Mouse (Mus musculus): Measurements from ENCODE around the gene Kmt2e. TPM values are rescaled to one million over a fixed set of nuclear protein-coding genes. Genes with fewer than 3 reads are reported as not detected.
A peak's percentile ranks its signal among the peaks of the same experiment; 100 is the strongest.

The Kmt2e gene
- total RNA-seq, 2 experiments from 2014 or later: 101 to 102 TPM

DNA sequence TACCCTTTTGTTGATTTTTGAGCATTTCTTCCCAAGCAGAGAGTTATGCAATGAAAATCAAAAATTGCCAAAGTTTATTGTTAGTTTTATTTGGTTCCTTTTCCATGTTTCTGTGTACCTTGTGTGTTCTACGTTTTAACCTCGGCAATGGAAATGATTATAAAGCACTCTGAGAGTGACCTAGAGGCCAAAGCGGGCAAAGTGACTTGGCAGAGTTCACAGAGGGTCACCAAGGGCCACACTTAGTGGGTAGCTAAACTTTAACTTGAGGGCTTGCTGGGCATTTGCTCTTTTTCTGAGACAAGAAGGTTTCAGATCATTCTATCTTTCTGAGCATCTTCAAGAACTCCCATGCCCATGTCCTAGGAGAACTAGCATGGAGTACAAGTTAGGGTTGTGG is 37.5 kb upstream of the Kmt2e start:
- no peak overlapping the region for H3K4me3 ChIP-seq
- intact Hi-C loops (cut with DNase I): no loop called here
- H3K27ac ChIP-seq: no peak overlapping the region
- no peak for DNase-seq (ENCODE audit: extremely low spot score in 1 of 2, low spot score in 2 of 2)
- TF ChIP-seq CTCF (IDR thresholded peaks at IDR 0.05): no peak

DNA sequence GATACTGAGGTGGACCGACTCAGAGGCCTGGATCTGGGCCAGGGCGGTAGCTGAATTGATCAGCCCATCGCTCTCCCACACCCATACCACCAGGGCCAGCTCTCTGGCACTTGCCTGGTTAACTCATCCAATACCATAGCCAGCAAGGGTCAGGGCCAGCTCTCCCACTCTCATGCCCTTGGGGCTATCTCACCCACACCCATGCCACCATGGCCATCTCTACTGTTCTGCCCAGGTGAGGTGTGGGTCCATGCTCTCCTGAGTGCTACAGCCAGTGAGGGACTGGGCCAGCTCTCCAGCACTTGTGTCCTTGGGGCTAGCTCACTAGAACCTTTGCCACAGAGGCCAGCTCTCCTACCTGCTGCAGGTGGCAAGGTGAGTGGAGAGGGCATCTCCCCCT is 34.1 kb upstream of the Kmt2e start:
- intact Hi-C loops (cut with DNase I): no loop called here
- no peak for TF ChIP-seq CTCF (IDR thresholded peaks at IDR 0.05)
- no peak for DNase-seq (ENCODE audit: extremely low spot score in 1 of 2, low spot score in 2 of 2)
- Histone ChIP-seq H3K4me3 (no peak overlapping the region), H3K27ac (no peak overlapping the region)

DNA sequence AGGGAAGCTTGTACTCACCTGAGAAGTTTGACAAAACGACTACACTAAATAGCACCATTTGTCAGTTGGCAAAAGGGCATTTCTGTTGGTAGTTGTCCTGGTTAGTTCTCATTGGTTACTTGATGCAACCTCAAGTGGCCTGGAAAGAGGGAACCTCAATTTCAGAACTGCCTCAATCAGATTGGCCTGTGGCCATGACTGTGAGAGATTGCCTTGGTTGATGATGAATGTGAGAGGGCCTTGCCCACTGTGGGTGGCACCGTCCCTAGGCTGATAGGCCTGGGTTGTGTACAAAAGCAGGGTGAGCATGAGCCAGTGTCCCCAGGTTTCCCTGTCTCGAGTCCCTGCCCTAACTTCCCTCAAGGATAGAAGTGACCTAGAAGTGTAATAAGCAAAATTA is 33.4 kb upstream of the Kmt2e start:
- intact Hi-C loops (cut with DNase I): no loop called here
- no peak overlapping the region for H3K27ac ChIP-seq
- H3K4me3 ChIP-seq: no peak overlapping the region
- TF ChIP-seq CTCF (IDR thresholded peaks at IDR 0.05): no peak
- no peak for DNase-seq (ENCODE audit: extremely low spot score in 1 of 2, low spot score in 2 of 2)

DNA sequence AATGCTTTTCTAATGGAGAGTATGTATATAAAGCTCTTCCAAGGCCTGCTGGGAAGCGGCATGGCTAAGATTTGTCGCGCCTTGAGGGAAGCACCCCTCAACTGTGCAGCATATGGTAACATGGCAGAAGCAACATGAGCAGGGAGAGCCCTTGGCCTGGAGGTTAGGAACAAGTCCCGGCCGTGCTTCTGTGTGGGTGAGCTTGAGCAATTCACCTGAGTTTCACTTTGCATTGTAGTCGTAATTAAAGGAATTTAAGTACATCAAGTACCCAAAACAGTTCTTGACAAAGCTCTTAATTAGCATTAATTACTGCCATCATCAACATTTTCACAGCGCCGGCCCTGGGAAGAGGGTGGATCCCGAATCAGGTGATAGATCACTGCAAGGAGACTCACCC is 32.9 kb upstream of the Kmt2e start:
- TF ChIP-seq CTCF (IDR thresholded peaks at IDR 0.05): no peak
- intact Hi-C loops (cut with DNase I): no loop called here
- Histone ChIP-seq H3K4me3 (no peak overlapping the region), H3K27ac (no peak overlapping the region)
- no peak for DNase-seq (ENCODE audit: extremely low spot score in 1 of 2, low spot score in 2 of 2)

DNA sequence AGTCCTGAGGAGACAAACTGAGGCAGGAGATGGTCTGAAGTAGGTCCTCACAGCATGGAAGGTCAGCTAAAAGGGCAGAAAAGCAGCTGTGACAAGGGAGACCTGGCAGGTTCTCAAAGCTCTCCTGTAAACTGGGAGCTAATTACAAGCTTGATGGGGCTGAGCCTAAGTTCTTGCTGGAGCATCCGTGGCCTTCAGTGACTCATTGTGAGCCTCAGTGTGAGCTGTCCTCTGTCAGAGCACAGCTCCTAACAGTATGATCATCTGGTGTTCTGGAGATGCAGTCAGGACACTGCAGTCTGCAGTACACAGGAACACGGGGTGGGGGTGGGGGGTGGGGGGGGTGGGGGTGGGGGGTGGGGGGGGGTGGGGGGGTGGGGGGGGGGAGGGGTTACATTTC is 32.2 kb upstream of the Kmt2e start:
- DNase-seq (ENCODE audit: extremely low spot score in 1 of 2, low spot score in 2 of 2): no peak
- TF ChIP-seq CTCF (IDR thresholded peaks at IDR 0.05): no peak
- intact Hi-C loops (cut with DNase I): no loop called here
- Histone ChIP-seq H3K4me3 (no peak overlapping the region), H3K27ac (no peak overlapping the region)

DNA sequence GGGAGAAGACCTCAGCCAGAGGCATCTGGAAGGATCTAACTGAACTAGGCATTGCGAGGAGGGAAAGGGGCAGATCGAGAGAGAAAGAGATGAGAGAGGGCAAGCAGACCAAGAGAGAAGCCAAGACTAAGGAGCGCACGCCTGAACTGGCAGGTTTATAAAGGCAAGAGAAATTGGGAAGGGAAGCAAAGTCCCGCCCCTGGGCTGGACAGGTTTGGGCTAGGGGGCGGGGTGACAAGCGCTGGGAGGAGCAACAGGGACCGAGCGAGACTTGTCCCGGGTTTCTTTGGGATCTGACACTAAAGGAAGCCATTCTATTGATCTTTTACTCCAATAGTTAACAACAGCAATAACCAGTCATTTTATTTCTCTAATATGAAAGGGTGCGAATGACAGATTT is 31.1 kb upstream of the Kmt2e start:
- no peak for DNase-seq (ENCODE audit: extremely low spot score in 1 of 2, low spot score in 2 of 2)
- intact Hi-C loops (cut with DNase I): no loop called here
- TF ChIP-seq CTCF (IDR thresholded peaks at IDR 0.05): no peak

DNA sequence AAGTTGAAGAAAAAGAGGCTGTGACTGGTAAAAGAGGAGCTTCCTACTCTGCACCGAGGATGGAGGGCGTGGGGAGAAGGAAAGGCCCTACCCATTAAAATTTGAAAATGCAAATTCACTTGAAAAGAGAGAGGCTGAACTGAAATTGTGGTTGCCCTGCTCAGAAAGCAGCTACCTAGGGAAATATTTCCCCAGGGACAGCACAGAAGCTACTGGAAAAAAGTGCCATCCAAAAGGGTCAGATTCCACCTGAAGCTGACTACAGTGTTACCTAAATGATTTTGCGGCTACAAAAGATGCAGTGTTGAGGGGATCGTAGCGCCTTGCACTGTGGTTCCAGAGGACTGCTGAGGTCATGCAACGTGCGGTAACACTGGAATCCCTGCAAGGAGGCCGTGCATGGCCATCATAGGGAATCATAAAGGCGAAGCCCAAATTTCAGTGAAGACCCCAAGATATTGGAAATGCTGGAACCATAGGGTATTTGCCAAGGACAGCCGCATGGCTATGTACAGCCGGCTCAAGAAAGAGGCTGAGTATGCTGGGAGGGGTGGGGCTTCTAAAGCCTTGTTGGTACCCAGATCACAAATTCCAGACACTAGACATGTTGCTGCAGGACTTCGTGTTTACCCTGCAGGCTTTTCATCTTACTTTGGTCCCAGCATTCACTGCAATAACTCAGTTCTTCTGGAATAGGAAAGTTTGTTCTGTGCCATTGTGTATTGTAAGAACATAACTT is 28.4 kb upstream of the Kmt2e start:
- no peak for DNase-seq (ENCODE audit: extremely low spot score in 1 of 2, low spot score in 2 of 2)
- no peak overlapping the region for H3K27ac ChIP-seq
- intact Hi-C loops (cut with DNase I): no loop called here
- no peak for TF ChIP-seq CTCF (IDR thresholded peaks at IDR 0.05)
- no peak overlapping the region for H3K4me3 ChIP-seq

More for the DNA sequence above, 31.1 kb upstream of the Kmt2e start:
- no peak overlapping the region for H3K4me3 ChIP-seq
- no peak overlapping the region for H3K27ac ChIP-seq

DNA sequence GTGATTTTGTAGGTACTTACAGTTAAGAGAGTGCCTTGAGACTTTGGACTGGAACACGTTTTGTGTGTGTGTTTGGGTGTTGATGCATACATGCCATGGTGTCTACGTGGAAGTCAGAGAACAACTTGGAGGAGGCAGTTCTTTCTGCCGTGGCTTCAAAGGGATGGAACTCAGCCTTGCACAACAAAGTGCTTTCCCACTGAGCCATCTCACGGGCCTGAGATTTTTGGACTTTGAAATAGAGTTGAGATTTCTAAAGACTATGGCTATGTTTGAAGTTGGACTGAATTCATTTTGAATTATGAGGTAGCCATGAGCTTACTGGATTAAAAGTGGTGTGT is 27.9 kb upstream of the Kmt2e start:
- TF ChIP-seq CTCF (IDR thresholded peaks at IDR 0.05): no peak
- Histone ChIP-seq H3K27ac (no peak overlapping the region), H3K4me3 (no peak overlapping the region)
- intact Hi-C loops (cut with DNase I): no loop called here
- no peak for DNase-seq (ENCODE audit: extremely low spot score in 1 of 2, low spot score in 2 of 2)

DNA sequence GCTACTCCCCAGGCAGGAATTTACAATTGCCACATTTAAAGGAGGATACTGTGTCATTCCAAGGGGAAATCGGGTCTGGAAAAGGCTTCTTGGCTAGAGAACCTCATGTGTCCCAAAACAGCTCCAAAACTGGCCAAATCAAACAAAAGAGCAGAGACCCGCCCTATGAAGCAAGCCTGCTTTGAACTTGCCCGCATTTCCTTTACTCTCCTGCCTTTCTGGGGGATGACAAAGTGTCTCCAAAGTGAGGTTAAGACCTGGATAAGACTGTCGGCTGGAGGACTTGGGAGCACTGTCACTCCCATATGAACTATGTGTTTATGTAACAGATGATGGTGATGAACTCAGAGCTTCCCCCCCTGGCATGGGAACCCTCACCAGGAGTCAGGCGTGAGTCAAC is 26.1 kb upstream of the Kmt2e start:
- no peak for TF ChIP-seq CTCF (IDR thresholded peaks at IDR 0.05)
- H3K4me3 ChIP-seq: no peak overlapping the region
- no peak overlapping the region for H3K27ac ChIP-seq
- no peak for DNase-seq (ENCODE audit: extremely low spot score in 1 of 2, low spot score in 2 of 2)
- intact Hi-C loops (cut with DNase I): no loop called here

DNA sequence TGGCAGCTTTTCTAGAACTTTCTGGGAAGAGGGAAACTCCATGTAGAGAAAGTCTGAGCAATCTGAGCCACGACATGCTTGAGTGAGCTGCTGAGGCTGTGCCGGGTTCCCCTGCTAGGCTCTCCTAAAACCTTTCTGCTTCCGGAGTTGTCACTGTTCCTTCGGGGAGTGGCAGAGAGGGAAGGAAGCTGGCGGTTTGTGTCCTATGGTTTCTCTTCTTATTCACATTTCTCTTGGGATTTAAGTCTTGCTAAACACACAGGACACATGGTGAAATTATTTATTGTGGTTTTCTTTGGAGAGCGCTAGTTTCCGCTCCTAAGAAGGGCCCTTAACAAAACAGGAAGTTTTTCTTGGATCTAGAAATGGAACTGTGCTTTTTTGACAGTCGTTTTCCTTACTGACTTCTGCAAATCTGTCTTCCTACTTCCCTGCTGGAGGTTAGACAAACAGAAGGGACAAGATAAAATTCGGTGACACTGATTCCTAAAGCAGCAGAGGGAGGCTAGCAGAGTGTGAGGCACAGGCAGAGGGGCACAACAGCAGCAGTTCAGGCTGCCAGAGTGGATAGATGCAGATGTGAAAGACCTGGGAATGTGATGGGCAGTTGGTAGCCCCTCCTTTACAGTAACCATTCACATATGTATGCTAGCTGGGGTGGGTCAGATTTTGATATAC is 24.1 kb upstream of the Kmt2e start:
- no peak for DNase-seq (ENCODE audit: extremely low spot score in 1 of 2, low spot score in 2 of 2)
- intact Hi-C loops (cut with DNase I): no loop called here
- H3K4me3 ChIP-seq: no peak overlapping the region
- peak overlapping the region; percentile 15; the same call in 1 of the 2 replicates for H3K27ac ChIP-seq
- no peak for TF ChIP-seq CTCF (IDR thresholded peaks at IDR 0.05)

DNA sequence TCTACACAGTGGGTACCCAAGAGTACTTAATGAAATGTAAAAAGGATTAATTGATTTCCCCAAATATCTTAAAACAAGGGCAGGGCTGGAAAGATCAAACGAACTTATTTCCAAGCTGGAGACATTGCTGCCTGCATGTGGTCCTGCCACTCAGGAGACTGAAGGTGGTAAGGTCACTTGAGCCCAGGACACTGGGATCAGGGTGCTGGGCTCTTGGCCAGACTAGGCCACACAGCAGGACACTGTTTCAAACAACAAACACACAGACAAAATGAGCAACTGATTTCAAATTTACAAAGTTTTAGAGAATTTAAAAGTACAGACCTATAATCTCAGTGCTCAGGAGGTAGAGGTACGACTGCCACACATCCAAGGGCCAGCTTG is 23.5 kb upstream of the Kmt2e start:
- DNase-seq (ENCODE audit: extremely low spot score in 1 of 2, low spot score in 2 of 2): no peak
- H3K4me3 ChIP-seq: no peak overlapping the region
- no peak overlapping the region; the same call in 1 of the 2 replicates for H3K27ac ChIP-seq
- intact Hi-C loops (cut with DNase I): no loop called here
- no peak for TF ChIP-seq CTCF (IDR thresholded peaks at IDR 0.05)

DNA sequence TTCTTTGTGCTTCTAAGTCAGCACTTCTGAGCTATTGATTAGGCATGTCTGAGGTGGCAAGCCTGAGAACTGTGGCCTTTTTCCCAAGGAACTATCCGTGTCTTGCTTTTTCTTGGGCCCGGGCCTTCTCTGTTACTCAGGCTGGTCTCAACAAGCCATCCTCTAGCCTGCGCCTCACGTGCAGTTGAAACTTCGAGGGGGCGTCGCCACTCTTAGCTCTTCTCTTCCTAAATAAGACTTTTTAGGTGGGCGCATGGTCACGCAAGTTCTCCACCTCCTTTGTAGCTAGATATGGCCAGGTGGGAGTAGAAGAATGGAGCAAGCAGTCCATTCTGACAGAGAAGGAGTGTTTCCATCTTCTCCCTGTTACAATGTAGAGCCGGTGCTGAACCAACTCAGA is 22.6 kb upstream of the Kmt2e start:
- intact Hi-C loops (cut with DNase I): no loop called here
- no peak for TF ChIP-seq CTCF (IDR thresholded peaks at IDR 0.05)
- H3K4me3 ChIP-seq: no peak overlapping the region
- DNase-seq (ENCODE audit: extremely low spot score in 1 of 2, low spot score in 2 of 2): no peak
- H3K27ac ChIP-seq: peak overlapping the region; percentile 50

All from left cerebral cortex, adult 2 months (tissue).